Mouse (Mus musculus) erythroblast, embryonic 14.5 days (primary cell): ENCODE data around the gene Fam222b.

Experiments
- GATA1 ChIP-seq: IDR thresholded peaks from 2 replicates; pipeline ENCODE4 v1.6.1; 2012; ENCODE audit warnings: low read length, inconsistent platforms, mixed read lengths
- TAL1 ChIP-seq: IDR thresholded peaks from 3 replicates; pipeline ENCODE4 v1.6.1; 2012; ENCODE audit warnings: low read length, inconsistent platforms, mixed read lengths

GRCm38 (mm10) chr11:78202372-78202771 lies 107.9 kb downstream of the Fam222b start:
- no peak for TF ChIP-seq GATA1
- no peak for TF ChIP-seq TAL1
